27 mouse cellular contexts compared by ENCODE assay signal in genomic region chr12:71192705-71193104, GRCm38 (mm10). TPM values are rescaled to one million over a fixed set of nuclear protein-coding genes. Genes with fewer than 3 reads are reported as not detected.
DNase-seq lines count a peak whose midpoint lies in the region; ATAC-seq and TF ChIP-seq lines count a peak whose summit lies in the region.
"Had no signal": no experiment of that assay in that cellular context is flagged by ENCODE, and none has a peak within 500 bp of the region (broad histone marks: within the 10 kb centered on the region; RNA-seq: fewer than 3 reads in every experiment).

No protein-coding gene starts in this region.

- DNase-seq in lung, embryonic 14.5 days: peak; percentile 18
- DNase-seq in lung, adult 18-20 months: no peak
- DNase-seq in thymus, postnatal 25 days: peak; percentile 8
- DNase-seq in thymus, postnatal 10 days (ENCODE audit: low spot score in 2 of 2): no peak
- DNase-seq in lung, postnatal 25 days (ENCODE audit: low spot score): peak; percentile 22
- no peak for DNase-seq in retina, embryonic 14.5 days (ENCODE audit: low spot score)
- DNase-seq in layer of hippocampus, postnatal 36 days: no peak
- DNase-seq: adrenal gland, adult 2 months; cerebellum, adult 11 months; cerebellum, adult 9-11 months; gastrocnemius, postnatal 10 days; heart, adult 18-20 months; kidney, adult 11 months; kidney, postnatal 4 days; layer of hippocampus, adult 9-11 months; left cerebral cortex, postnatal 4 days; right cerebral cortex, adult 18-20 months; right cerebral cortex, postnatal 4 days had no signal

- peaks cover 52% of the 10 kb centered on the region for H3K36me3 ChIP-seq in lung, embryonic 14.5 days (ENCODE audit: insufficient read depth)

- no peak overlapping the region for H3K9ac ChIP-seq in lung, embryonic 14.5 days
- H3K9ac ChIP-seq: embryonic facial prominence, embryonic 15.5 days; forebrain, embryonic 15.5 days; heart, embryonic 13.5 days; hindbrain, embryonic 12.5 days; limb, embryonic 15.5 days; lung, embryonic 15.5 days; midbrain, embryonic 15.5 days had no signal

- no peaks in the 10 kb centered on the region for H3K4me1 ChIP-seq in lung, embryonic 14.5 days (ENCODE audit: insufficient read depth)
- H3K4me1 ChIP-seq: embryonic facial prominence, embryonic 15.5 days; forebrain, embryonic 15.5 days; heart, embryonic 13.5 days; hindbrain, embryonic 12.5 days; limb, embryonic 15.5 days; lung, embryonic 15.5 days; midbrain, embryonic 15.5 days had no signal

- H3K27me3 ChIP-seq in lung, embryonic 14.5 days (ENCODE audit: insufficient read depth, low read length): no peaks in the 10 kb centered on the region
- H3K27me3 ChIP-seq: embryonic facial prominence, embryonic 15.5 days; forebrain, embryonic 15.5 days; heart, embryonic 13.5 days; hindbrain, embryonic 12.5 days; limb, embryonic 15.5 days; lung, embryonic 15.5 days; midbrain, embryonic 15.5 days had no signal

- no peak overlapping the region for H3K27ac ChIP-seq in lung, embryonic 14.5 days (ENCODE audit: low read depth)
- H3K27ac ChIP-seq: embryonic facial prominence, embryonic 15.5 days; forebrain, embryonic 15.5 days; heart, embryonic 13.5 days; hindbrain, embryonic 12.5 days; left cerebral cortex, adult 2 months; limb, embryonic 15.5 days; lung, embryonic 15.5 days; midbrain, embryonic 15.5 days had no signal

- H3K4me3 ChIP-seq in lung, embryonic 14.5 days (ENCODE audit: low read depth, low read length): no peak overlapping the region
- H3K4me3 ChIP-seq: embryonic facial prominence, embryonic 15.5 days; forebrain, embryonic 15.5 days; heart, embryonic 13.5 days; hindbrain, embryonic 12.5 days; left cerebral cortex, adult 2 months; limb, embryonic 15.5 days; lung, embryonic 15.5 days; midbrain, embryonic 15.5 days; myocyte had no signal

- WGBS in lung, embryonic 14.5 days: 42% methylated on average over 8 of the region's 8 CpGs

- H3K4me2 ChIP-seq in lung, embryonic 14.5 days: no peak overlapping the region
- H3K4me2 ChIP-seq: embryonic facial prominence, embryonic 15.5 days; forebrain, embryonic 15.5 days; heart, embryonic 13.5 days; hindbrain, embryonic 12.5 days; limb, embryonic 15.5 days; lung, embryonic 15.5 days; midbrain, embryonic 15.5 days had no signal

- no peaks in the 10 kb centered on the region for H3K9me3 ChIP-seq in lung, embryonic 14.5 days (ENCODE audit: low read depth, low read length)
- H3K9me3 ChIP-seq: embryonic facial prominence, embryonic 15.5 days; forebrain, embryonic 15.5 days; heart, embryonic 13.5 days; hindbrain, embryonic 12.5 days; limb, embryonic 15.5 days; lung, embryonic 15.5 days; midbrain, embryonic 15.5 days had no signal

- TF ChIP-seq CTCF in lung, embryonic 14.5 days (IDR thresholded peaks at IDR 0.05; ENCODE audit: low read depth): no peak

- ATAC-seq in lung, embryonic 14.5 days (ENCODE audit: insufficient read depth): no peak; the same call in 1 of the 2 replicates
- ATAC-seq: forebrain, embryonic 15.5 days; midbrain, embryonic 15.5 days had no signal

RNA-seq across cellular contexts. Expression of gene 2700049A03Rik, which starts 56.1 kb away (rescaled TPM):
- polyA plus RNA-seq in lung, embryonic 14.5 days (2014; fragmentation: Nextera tagmentation; extraction: Ambion mirVana): 13.6 and 15.2 TPM in 2 replicates
- 1 to 10 TPM; 7.6 to 8.3 TPM for total RNA-seq in layer of hippocampus, postnatal 36 days (2021)

RNA-seq across cellular contexts. Expression of gene Timm9, which starts 56.2 kb away (rescaled TPM):
- 80.2 and 84.8 TPM in 2 replicates for polyA plus RNA-seq in lung, embryonic 14.5 days (2014; fragmentation: Nextera tagmentation; extraction: Ambion mirVana)
- total RNA-seq in layer of hippocampus, postnatal 36 days (2021): 10 to 100 TPM; 61.4 to 61.9 TPM

Comparison
In these comparisons a context has a peak if more than half of its experiments do, and no peak if none do; other contexts are left out.
1. DNase-seq: peak in lung, embryonic 14.5 days (single experiment), thymus, postnatal 25 days (single experiment) and lung, postnatal 25 days (single experiment); none in lung, adult 18-20 months (0 of 2), thymus, postnatal 10 days (0 of 2), retina, embryonic 14.5 days (single experiment) and layer of hippocampus, postnatal 36 days (0 of 2).